Mouse (Mus musculus): ENCODE measurements around the gene Tas2r117.

Tas2r117 gene

DNA sequence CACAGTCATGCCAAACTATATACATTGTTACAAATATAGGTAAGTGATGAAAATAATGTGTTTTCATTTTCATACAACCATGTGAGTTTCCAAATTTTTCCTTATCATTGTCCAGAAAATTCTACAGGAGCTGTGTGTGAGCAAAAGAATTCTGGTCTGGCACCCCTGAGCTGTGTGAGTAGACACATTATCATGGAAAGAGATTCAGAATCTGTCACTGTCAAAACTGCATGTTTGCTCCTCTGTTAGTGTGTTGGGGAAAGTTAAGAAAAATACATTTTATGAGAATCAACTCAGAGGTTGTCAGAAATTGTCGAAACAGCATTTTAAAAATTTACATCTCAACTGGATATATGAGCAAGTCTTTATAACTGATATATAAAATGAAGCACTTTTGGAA is at the start of gene Tas2r117:
TSS of gene Tas2r117 (plus strand) at position 301 of the 400 bp plus-strand sequence.
- DNase-seq = no peak

DNA sequence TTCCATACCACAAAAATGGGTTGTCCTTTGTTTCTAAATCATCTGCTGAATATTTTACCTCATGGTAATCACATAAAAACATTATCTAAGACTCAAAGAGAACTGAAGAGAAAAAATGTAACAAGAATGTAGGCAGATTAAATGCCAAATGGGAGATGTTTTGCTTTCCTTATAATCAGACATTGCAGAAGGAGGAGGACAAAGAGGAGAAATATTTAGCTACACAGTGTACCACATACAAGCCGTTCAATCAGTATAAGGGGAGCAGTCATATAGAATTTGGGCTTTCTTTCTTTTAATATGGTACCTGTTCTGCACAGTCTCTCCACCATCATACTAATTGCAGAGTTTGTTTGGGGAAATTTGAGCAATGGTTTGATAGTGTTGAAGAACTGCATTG is 48.2 kb upstream of the Tas2r117 start, which contains the start of gene Tas2r124:
TSS of gene Tas2r124 (plus strand) at position 301 of the 400 bp plus-strand sequence.
- no peak for DNase-seq

DNA sequence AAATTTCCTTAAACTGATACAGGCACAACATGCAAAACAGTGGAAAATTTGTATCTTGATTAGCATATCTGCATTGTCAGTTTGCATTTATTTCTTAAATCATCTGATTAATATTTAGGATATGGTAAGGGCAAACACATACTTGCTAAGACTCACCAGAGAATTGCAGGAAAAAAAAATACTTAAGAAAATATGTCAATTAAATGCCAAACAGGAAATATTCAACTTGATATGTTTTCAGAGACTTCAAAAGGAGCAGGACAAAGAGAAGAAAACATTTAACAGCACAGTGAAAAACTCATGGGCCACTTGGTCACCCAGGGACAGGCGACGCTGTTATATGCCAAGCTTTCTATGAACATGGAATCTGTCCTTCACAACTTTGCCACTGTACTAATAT is 40.8 kb upstream of the Tas2r117 start, which contains the start of gene Tas2r102:
TSS of gene Tas2r102 (plus strand) at position 301 of the 400 bp plus-strand sequence.
- no peak for DNase-seq

DNA sequence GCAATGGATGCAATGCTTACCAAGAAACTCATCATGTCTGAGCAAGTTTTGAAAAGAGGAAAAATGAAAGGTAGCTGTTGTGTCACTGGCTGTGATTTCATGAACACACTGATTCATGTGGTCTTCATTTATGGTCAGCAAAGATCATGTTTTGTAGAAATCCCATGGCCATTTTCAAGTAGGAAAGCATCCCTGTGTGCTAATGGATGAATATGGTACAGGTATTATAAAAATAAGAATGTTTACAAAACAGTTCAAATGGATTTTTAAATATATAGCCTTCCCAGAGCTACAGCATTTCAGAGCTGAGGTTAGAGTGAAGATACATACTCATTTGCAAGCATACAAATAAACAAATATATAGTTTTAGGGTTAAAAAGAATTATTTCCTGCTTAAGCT is 24.6 kb upstream of the Tas2r117 start, which contains the start of gene Tas2r136:
TSS of gene Tas2r136 (minus strand) at position 101 of the 400 bp plus-strand sequence.
- no peak for DNase-seq

DNA sequence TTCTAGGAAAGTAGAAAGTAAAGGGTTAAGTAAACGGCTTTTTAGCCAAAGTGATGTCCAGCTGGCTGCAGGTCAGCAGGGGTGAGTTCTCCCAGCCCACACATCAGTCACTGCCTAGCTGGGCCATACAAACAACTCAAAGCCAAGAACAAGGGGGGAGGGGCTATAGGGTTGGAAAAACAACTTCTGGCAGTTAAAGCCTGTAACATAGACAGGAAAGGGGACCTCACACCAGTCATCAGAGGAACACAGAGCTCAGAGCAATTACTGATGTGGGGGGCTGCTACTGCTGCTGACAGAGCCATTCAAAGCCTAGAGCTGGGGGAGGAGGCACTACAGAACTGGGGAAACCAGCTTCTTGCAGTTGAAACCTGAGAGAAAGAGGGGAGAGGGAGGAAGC is 7.2 kb upstream of the Tas2r117 start:
- no peak for DNase-seq

DNA sequence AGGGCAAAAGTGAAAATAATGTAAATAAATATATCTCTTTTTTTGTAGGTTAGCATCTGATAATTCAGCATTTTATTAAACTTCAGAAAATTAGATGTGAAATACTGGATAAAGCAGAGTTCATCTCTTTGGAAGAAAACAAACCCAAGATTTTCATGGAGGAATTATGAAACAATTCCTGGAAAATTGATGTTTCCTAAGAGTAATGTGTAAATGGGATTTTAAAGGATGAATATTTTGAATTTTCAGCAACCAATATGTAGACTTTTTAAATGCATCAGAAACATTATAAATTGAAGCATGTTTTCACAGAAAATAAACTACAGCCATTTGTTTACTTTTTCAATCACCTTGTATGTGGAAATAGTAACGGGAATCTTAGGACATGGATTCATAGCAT is 44.2 kb downstream of the Tas2r117 start, which contains the start of gene Tas2r123:
TSS of gene Tas2r123 (plus strand) at position 301 of the 400 bp plus-strand sequence.
- no peak for DNase-seq
